Comparison of ENCODE assay signal across 8 mouse cellular contexts in genomic region chr2:122028756-122029700, GRCm38 (mm10). TPM values are rescaled to one million over a fixed set of nuclear protein-coding genes. Genes with fewer than 3 reads are reported as not detected.
DNase-seq lines count a peak whose midpoint lies in the region; ATAC-seq and TF ChIP-seq lines count a peak whose summit lies in the region.

No protein-coding gene starts in this region.

- peaks cover 41% of the 10 kb centered on the region for H3K36me3 ChIP-seq in forebrain, embryonic 10.5 days (replicated peaks)
- H3K36me3 ChIP-seq in megakaryocyte, embryonic 14.5 days (replicated peaks; ENCODE audit: low read length) = peaks cover 23% of the 10 kb centered on the region
- peaks cover 3% of the 10 kb centered on the region for H3K36me3 ChIP-seq in small intestine, adult 2 months (ENCODE audit: control insufficient read depth, insufficient read depth, low read length)

- peak overlapping the region; percentile 90 for H3K4me3 ChIP-seq in forebrain, embryonic 10.5 days
- peak overlapping the region; percentile 94 for H3K4me3 ChIP-seq in megakaryocyte, embryonic 14.5 days (replicated peaks)
- peak overlapping the region; percentile 98 for H3K4me3 ChIP-seq in small intestine, adult 2 months (ENCODE audit: low read depth, low read length)

- peak; percentile 2 to 5; a peak in 2 of 4 replicates for ATAC-seq in hematopoietic stem cell, adult 5-6 weeks (replicated peaks in 1 of 2; ENCODE audit: insufficient read depth in 1 of 2, low FRiP score in 2 of 2, low TSS enrichment in 1 of 2, low read depth in 1 of 2, poor library complexity in 2 of 2, severe bottlenecking in 2 of 2)

- H3K27ac ChIP-seq in forebrain, embryonic 10.5 days = peak overlapping the region; percentile 94
- H3K27ac ChIP-seq in small intestine, adult 2 months (ENCODE audit: insufficient read depth, low read depth, low read length) = peak overlapping the region; percentile 75

- no peaks in the 10 kb centered on the region for H3K27me3 ChIP-seq in forebrain, embryonic 10.5 days (ENCODE audit: poor library complexity, severe bottlenecking)
- no peaks in the 10 kb centered on the region for H3K27me3 ChIP-seq in megakaryocyte, embryonic 14.5 days (replicated peaks)
- no peaks in the 10 kb centered on the region for H3K27me3 ChIP-seq in small intestine, adult 2 months (ENCODE audit: control insufficient read depth, insufficient read depth, low read length)

- TF ChIP-seq CTCF in small intestine, adult 2 months (IDR thresholded peaks at IDR 0.05; ENCODE audit: extremely low read depth, insufficient read length, insufficient replicate concordance, low read depth, low read length) = no peak

- no peaks in the 10 kb centered on the region for H3K9me3 ChIP-seq in forebrain, embryonic 10.5 days
- no peaks in the 10 kb centered on the region for H3K9me3 ChIP-seq in megakaryocyte, embryonic 14.5 days

- 2% methylated on average over 71 of the region's 71 CpGs for WGBS in forebrain, embryonic 10.5 days
- under 1% methylated on average over 71 of the region's 71 CpGs for WGBS in small intestine, adult 2 months

- TF ChIP-seq POLR2A in small intestine, adult 2 months (IDR thresholded peaks at IDR 0.05; ENCODE audit: low read depth, low read length) = no peak

- intact Hi-C loops in left cerebral cortex, postnatal 14 days (cut with DNase I) = no loop called here

- DNase-seq in cerebellum, adult 8-10 months = peak; percentile 55
- DNase-seq in cerebellum, adult 9-10 months = no peak
- peak; percentile 66 for DNase-seq in adipocyte (ENCODE audit: low spot score)
- peak; percentile 62 for DNase-seq in forebrain, embryonic 10.5 days (ENCODE audit: extremely low spot score, low spot score)
- DNase-seq in left cerebral cortex, postnatal 14 days (ENCODE audit: low spot score in 2 of 2) = peak; percentile 8 to 25

- H3K4me1 ChIP-seq in forebrain, embryonic 10.5 days = peaks cover 18% of the 10 kb centered on the region
- H3K4me1 ChIP-seq in megakaryocyte, embryonic 14.5 days = peaks cover 38% of the 10 kb centered on the region
- peaks cover 2% of the 10 kb centered on the region; the same call in 1 of the 2 replicates for H3K4me1 ChIP-seq in small intestine, adult 2 months (ENCODE audit: control insufficient read depth, insufficient read depth, insufficient read length, low read length)

RNA-seq across cellular contexts. Expression of gene Eif3j1, which starts 0.7 kb away (rescaled TPM):
- 13.9 and 14.3 TPM in 2 replicates for polyA plus RNA-seq in forebrain, embryonic 10.5 days (2016; fragmentation: Nextera tagmentation; extraction: Ambion mirVana)
- 31.4 and 32.9 TPM in 2 replicates for total RNA-seq in hematopoietic stem cell, adult 5-6 weeks (2017)
- 10 to 100 TPM; 19.8 to 22.6 TPM for total RNA-seq in left cerebral cortex, postnatal 14 days (2021)
- 81.2 and 82.8 TPM in 2 replicates for polyA plus RNA-seq in megakaryocyte, embryonic 14.5 days (2012; ENCODE audit: insufficient read depth, low replicate concordance)
- polyA plus RNA-seq in small intestine, adult 2 months (2012; rRNA removed) = 2.2 and 3.5 TPM in 2 replicates
